Mouse (Mus musculus) left cerebral cortex, adult 11 months (tissue): ENCODE measurements around the gene Rai14.
A peak's percentile ranks its signal among the peaks of the same experiment; 100 is the strongest.

ENCODE experiments used
- DNase-seq: peaks from one replicate; pipeline ENCODE4 v3.0.0; 2022; ENCODE audit warnings: low spot score

The Rai14 gene

GRCm38 (mm10) chr15:10648372-10649109 is 65.9 kb downstream of the Rai14 start:
- DNase-seq, result no peak

GRCm38 (mm10) chr15:10646297-10646696 is 68.1 kb downstream of the Rai14 start:
- no peak for DNase-seq

GRCm38 (mm10) chr15:10645101-10645500 is 69.3 kb downstream of the Rai14 start:
- DNase-seq, result no peak

GRCm38 (mm10) chr15:10643819-10644218 is 70.6 kb downstream of the Rai14 start:
- DNase-seq, result no peak

GRCm38 (mm10) chr15:10643224-10643623 is 71.2 kb downstream of the Rai14 start:
- no peak for DNase-seq

GRCm38 (mm10) chr15:10642419-10642818 is 72.0 kb downstream of the Rai14 start:
- no peak for DNase-seq

- DNase-seq, result no peak
Observed at GRCm38 (mm10) chr15:10640721-10641120, 73.7 kb downstream of the Rai14 start.

GRCm38 (mm10) chr15:10637251-10637793 is 77.1 kb downstream of the Rai14 start:
- DNase-seq, result no peak

GRCm38 (mm10) chr15:10636844-10637243 is 77.6 kb downstream of the Rai14 start:
- DNase-seq, result no peak

- no peak for DNase-seq
Observed at GRCm38 (mm10) chr15:10635121-10635520, 79.3 kb downstream of the Rai14 start.

GRCm38 (mm10) chr15:10634176-10634575 is 80.2 kb downstream of the Rai14 start:
- no peak for DNase-seq

- no peak for DNase-seq
Observed at GRCm38 (mm10) chr15:10633381-10633780, 81.0 kb downstream of the Rai14 start.

- no peak for DNase-seq
Observed at GRCm38 (mm10) chr15:10632581-10632980, 81.8 kb downstream of the Rai14 start.

GRCm38 (mm10) chr15:10632060-10632459 is 82.4 kb downstream of the Rai14 start:
- DNase-seq, result no peak

- DNase-seq, result no peak
Observed at GRCm38 (mm10) chr15:10631541-10631940, 82.9 kb downstream of the Rai14 start.

- no peak for DNase-seq
Observed at GRCm38 (mm10) chr15:10628980-10629346, 85.5 kb downstream of the Rai14 start.

GRCm38 (mm10) chr15:10628131-10628979 is 86.1 kb downstream of the Rai14 start:
- no peak for DNase-seq

- no peak for DNase-seq
Observed at GRCm38 (mm10) chr15:10623571-10624227, 90.7 kb downstream of the Rai14 start.

- DNase-seq, result peak; percentile 30
Observed at GRCm38 (mm10) chr15:10621194-10621593, 93.2 kb downstream of the Rai14 start.

GRCm38 (mm10) chr15:10619678-10620077 is 94.7 kb downstream of the Rai14 start:
- DNase-seq, result no peak

- DNase-seq, result no peak
Observed at GRCm38 (mm10) chr15:10618276-10618675, 96.1 kb downstream of the Rai14 start.

- no peak for DNase-seq
Observed at GRCm38 (mm10) chr15:10616001-10616400, 98.4 kb downstream of the Rai14 start.
